Mouse (Mus musculus) adrenal gland, postnatal 25 days (tissue): Measurements from ENCODE around the gene Hlf. TPM values are rescaled to one million over a fixed set of nuclear protein-coding genes. Genes with fewer than 3 reads are reported as not detected.

ENCODE experiments used
- DNase-seq: peaks from one replicate; pipeline ENCODE4 v3.0.0; 2021; ENCODE audit warnings: mixed read lengths
- total RNA-seq: library from RNA; stranded (reverse); gene quantifications from 2 replicates; pipeline ENCODE4 v1.2.3, GENCODE M21; 2021

The Hlf gene
- total RNA-seq, 1 experiment from 2014 or later, result 17.9 TPM

DNA sequence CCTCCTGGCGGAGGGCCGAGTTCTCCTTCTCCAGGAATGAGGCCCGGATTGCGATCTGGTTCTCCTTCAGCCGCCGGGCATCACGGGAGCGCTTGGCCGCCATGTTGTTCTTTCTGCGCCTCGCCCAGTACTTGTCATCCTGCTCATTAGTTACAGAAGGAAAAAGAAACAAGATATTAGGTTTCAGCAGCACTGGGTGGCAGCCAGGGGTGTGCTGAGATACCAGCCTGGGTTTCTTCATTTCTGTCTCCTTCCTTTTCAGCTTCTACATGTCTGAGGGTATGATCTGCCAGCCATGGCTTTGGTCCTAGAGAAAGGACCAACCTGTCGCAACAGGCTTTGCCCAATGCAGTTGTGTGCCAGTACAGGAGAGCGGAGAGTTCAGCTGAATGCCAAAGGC is 49.9 kb downstream of the Hlf start:
- peak; percentile 11 for DNase-seq

DNA sequence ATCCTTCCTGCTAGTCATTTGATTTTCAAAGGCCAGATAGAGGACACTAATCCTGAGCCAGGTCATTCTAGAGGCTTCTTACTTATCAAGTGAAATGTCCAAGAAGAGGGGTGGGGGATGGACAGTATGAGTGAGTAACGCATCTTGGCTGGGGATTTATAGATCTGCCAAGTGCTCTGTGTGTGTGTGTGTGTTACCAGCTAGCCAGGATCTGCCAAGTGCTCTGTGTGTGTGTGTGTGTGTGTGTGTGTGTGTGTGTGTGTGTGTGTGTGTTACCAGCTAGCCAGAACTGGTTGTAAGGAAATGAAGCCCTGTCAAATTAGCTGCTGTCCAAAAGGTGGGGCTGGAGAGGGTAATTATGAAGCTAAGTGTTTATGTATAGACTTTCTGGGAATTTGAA is 55.9 kb downstream of the Hlf start:
- peak; percentile 19 for DNase-seq

DNA sequence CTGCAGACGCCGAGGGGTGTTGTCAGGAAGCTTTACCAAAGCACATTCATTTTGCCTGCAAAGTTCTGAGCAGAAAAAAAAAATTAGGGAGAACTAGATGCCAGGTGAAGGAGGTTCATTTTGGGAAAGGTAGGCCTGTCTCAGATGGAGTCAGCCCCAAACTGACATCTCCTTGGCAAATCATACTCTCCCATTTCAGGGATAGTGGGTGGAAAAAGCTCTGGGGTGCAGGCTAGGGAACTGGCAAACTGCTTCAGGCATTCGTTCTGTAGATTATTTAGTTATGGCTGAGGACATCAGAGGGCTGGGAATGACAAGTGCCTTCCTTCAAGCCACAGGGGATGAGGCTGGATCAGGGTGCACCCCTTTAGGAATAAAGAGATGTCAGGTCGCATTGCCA is 58.0 kb downstream of the Hlf start:
- no peak for DNase-seq

DNA sequence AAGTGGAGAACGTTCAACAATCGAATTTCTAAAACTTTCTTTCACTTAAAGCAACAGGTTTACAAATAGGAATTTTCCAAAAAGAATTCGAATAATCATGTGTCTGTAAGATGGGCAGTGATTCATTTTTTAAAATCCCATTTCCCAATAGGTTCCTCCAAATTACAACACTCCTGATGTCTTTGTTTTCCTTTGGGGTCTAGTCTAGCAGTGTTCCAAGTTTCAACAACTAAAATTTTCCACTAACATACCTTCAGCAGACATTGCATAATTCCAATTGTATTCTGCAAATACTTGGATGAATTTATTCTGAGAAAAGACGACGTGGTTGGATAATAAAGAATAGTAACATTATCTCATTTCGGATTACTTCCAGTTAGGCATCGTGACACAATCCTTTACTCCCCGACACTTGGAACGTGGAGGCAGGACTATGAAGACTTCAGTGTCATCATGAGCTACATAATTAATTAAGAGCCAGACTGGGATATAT is 60.4 kb downstream of the Hlf start:
- no peak for DNase-seq

DNA sequence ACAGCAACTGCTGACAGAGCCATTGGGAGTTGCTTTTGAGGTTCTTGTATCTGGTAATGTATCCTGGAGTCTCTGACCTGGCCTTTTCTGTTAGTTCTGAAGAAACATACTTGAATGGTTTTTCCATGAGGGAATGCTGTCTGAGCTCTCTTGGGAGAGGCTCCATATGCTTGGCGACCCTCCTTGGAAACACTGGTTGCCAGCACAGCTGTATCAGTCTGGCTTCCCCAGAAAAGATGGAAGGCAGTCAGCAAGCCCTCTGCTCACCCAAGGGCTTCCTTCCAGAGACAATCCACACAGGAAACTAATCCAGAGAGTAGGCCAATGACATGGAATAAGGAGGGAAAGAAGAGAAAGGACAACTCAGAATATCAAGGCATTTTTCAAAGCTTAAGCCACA is 63.9 kb downstream of the Hlf start:
- no peak for DNase-seq

DNA sequence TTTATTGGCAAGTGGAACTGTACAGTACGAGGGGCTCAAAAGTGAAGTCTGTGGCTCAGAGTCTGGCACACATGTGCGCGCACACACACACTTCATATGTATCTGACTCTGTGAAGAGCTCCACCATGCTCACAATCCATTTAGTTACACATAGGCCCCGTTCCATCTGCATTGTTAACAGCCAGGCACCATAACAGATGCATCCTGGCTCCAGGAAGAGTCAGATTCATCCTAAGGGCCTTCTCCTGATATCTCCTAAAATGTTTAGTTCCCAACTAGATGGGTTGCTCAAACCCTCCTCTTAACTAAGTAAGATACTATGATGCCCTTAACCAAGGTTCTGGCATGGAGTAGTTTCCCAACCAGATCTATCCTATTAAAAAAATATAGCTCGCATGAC is 64.5 kb downstream of the Hlf start:
- no peak for DNase-seq

DNA sequence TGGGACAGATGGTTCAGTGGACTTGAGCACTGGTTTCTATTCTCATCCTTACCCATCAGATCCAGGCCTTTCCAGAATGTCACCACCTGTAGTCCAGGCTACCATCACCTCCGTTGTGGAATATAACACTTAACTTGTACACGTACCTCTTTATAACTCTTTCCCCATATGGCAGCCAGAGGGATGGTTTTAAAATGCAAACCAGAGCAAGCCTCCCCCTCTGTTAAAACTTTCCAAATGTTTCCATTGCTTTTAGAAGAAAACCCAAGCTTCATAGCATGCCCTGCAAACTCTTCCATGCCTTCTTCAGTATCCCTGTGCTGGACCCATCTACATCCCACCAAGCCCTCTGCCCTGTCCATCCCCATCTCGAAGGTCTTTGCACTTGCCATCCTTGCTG is 66.1 kb downstream of the Hlf start:
- no peak for DNase-seq

DNA sequence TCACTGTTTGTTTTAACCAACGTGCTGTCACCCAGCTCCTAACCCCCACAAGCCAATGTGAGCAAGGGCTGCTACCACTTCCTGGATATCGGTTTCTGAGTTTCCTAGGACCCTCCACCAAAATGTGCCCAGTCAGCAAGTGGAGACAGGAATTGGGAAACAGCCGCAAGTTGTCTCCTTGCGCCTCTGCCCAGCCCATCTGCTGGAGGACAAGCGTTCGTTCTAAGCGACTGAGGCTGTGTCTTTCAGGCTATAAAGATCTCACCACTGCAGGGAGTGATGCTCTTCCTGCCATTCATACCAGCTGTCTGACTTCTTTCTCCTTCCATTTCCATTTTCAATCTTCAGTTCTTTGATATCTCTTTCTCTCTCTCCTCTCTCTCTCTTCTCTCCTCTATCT is 69.8 kb downstream of the Hlf start:
- no peak for DNase-seq

DNA sequence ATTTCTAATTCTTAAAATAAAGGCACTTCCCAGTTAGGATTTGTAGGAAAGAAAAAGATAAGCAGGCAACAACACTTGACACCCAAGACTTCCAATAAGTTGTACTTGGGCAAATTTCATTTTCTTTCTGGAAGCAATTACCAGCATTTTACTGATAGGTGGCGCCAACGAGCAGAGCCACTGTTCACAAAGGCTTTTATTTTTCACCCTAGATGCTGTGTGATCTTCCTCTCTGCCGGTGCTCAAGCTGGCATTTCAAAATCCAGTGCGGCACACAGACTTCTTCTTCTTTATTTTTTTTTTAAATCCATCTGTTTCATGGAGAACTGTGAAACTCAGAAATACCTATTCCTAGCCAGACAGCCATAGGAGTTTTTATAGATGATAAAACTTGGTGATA is 73.2 kb downstream of the Hlf start:
- peak; percentile 48 for DNase-seq

DNA sequence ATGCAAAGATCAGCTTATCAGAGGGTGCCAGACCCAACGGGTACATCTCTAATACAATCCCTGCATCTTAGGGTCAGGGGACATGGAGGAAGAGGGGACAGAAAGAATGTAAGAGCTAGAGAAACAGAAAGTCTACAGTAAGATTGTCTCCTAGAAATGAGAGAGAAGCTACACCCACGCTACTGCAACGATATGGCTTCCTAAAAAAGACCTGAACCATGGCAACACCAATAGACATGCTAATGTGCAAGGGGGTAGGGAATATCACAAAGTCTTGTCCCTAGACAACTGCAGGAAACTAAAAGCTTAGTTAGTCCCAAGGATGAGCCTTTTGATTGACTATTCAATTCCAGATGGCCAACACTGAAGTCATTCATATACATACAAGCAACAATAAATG is 76.1 kb downstream of the Hlf start:
- DNase-seq, result no peak

DNA sequence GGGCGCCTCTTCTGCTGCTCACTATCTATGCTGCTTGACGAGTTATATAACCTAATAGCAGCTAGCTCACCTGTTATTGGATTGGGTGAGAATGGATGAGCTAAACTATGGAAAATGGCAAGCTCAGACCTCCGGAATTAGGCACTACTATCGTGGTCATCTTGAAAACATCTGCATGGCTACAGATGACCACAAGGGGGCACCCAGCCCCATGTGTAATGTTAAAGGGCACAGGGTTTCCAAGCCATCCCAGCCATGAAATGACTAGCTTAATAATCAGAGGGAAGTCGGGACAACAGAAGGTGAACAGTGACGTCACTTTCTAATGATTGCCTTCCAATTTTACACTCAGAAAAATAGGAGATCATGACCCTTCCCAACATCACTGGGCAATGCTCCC is 83.7 kb downstream of the Hlf start:
- DNase-seq, result peak; percentile 64

DNA sequence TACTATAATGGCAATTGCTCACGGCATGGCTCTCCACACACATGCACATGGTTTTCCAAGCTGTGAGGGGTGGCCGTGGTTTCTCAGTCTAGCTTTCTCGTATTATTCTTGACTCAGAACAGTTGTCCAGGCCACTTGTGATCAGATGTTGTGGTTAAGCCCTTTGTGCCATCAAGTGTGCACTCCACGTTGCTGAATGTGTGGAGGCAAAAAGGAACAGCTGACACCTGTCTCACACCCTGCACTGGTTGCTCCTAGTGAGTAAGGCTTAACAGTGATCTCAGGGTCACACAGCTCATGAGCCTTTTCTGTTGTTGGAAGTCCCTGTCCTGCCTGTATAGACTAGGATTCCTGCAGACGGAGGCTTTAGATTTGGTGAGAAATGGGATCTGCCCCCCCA is 84.6 kb downstream of the Hlf start:
- no peak for DNase-seq

DNA sequence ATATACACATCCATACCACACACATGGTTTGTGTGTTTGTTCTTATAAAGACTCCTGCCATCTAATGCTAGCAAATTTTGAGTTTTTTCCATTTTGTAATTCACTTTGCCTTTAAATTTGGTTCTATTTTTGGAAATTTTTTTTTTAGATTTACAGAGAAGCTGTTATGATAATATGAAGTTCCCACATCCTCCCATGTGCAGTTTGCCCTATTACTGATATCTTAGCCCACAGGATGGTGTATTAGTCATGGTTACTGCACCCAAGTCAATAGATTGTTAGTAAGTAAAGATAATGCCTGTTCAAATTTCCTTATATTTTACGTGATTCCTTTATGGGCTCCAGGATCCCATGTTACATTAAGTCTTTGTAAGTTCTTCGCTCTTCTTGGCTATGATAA is 96.1 kb downstream of the Hlf start:
- no peak for DNase-seq

DNA sequence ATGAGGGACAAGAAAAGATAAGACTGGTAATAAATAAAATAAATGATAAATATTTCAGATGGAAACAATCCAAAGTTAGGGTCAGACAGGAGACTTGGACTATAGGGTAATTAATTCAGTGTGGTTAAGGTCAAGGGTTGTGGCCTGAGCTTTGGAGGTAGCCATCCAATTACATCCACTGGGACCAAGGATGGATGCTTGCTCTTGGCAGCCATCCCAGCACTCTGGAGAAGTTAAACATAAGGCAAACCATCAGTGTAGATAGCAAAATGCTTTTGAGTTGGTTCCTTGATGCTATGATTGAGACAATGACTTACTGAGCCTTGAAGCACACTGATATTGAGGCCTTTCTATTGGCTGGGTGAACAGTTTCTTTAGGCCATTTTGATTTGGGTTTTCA is 97.9 kb downstream of the Hlf start:
- DNase-seq, result peak; percentile 16

DNA sequence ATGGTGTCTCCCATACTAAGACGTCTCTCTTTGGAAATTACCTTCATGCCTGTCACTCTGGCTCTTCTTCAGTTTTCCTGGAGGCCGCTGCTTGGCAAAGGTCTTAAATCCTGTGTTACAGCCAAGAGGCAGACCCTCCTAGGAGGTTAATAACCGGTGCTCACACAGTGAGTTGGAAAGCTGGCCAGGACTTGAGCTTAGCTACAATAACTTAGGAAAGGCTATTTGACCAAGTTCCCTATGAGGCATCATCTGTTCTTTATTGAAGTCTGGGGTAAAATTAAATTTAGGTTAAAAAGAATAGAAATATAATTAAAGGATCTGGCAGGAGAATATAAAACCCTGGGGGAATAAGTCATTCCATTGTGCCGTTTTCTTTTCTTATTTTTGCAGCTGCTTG is 99.5 kb downstream of the Hlf start:
- DNase-seq, result no peak

DNA sequence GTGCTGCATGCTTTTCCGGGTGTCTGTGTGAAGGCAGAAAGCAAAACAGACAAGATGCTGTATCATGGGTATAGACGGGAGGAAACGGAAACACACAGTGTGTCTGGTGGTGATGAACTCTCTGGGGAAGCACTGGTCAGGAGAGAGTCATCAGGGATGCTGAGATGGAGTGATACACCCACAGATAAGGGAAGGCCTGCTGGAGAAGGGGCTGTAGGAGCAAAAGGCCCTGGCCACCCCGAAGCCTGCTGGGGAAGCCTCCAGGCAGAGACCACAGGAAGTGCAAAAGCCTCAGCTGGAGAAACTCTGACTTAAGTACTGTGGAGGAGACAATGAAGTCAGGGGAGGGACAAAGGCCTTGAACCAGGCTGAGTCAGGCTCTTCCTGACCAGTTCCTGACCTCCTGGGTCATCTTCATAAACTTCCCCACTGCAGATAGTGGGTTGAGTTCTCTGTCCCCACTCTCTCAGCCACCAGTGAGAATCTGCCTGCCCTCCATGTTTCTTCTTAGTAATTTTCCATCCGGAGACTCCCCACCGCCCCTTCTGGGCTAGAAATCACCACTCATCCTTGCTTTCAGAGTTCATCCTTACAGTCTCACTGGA is 104.0 kb downstream of the Hlf start:
- no peak for DNase-seq

Other genes with a start within 250 kb of the Hlf start
- gene Gm45716, start 203.2 kb downstream of the Hlf start, total RNA-seq, result 2.6 and 3.1 TPM in 2 replicates
- 63.3 and 69.1 TPM in 2 replicates for gene Mmd, start 141.4 kb downstream of the Hlf start, total RNA-seq
- 11.8 and 12.9 TPM in 2 replicates for gene Stxbp4, start 247.2 kb upstream of the Hlf start, total RNA-seq
- gene Cox11, start 247.3 kb upstream of the Hlf start, total RNA-seq, result 21.4 and 25.7 TPM in 2 replicates